Mouse (Mus musculus): Measurements from ENCODE around the gene Pgpep1l.

- no peak for TF ChIP-seq CTCF (IDR thresholded peaks at IDR 0.05; ENCODE audit: control insufficient read depth, insufficient read depth, insufficient read length)
- TF ChIP-seq USF1 (IDR thresholded peaks at IDR 0.05; ENCODE audit: low read depth), result no peak
- no peak for TF ChIP-seq CEBPB (IDR thresholded peaks at IDR 0.05; ENCODE audit: low read depth)
These were observed 32.5 kb upstream of the Pgpep1l start for GRCm38 (mm10) chr7:68296487-68296886.
